Mouse (Mus musculus): ENCODE measurements around the gene Armc2. TPM values are rescaled to one million over a fixed set of nuclear protein-coding genes. Genes with fewer than 3 reads are reported as not detected.
A peak's percentile ranks its signal among the peaks of the same experiment; 100 is the strongest.

Armc2 gene
- polyA plus RNA-seq, 1 experiment from 2014 or later = 3.8 TPM

GRCm38 (mm10) chr10:42048648-42049047, 30.4 kb upstream of the Armc2 start:
- Histone ChIP-seq H3K4me1 (ENCODE audit: control insufficient read depth, insufficient read depth, low read length) (no peaks in the 10 kb centered on the region), H3K9me3 (ENCODE audit: control insufficient read depth, low read length) (no peaks in the 10 kb centered on the region), H3K36me3 (ENCODE audit: control insufficient read depth, insufficient read depth, low read length) (no peaks in the 10 kb centered on the region), H3K27ac (ENCODE audit: low read depth, low read length) (no peak overlapping the region), H3K9ac (ENCODE audit: low read length) (no peak overlapping the region), H3K4me3 (ENCODE audit: low read depth, low read length) (no peak overlapping the region), H3K27me3 (ENCODE audit: control insufficient read depth, insufficient read depth, low read length) (no peaks in the 10 kb centered on the region), H3K4me2 (no peak overlapping the region)
- 93% methylated on average over 8 of the region's 8 CpGs for WGBS
- ATAC-seq (ENCODE audit: low FRiP score) (no peak), DNase-seq (ENCODE audit: low spot score, missing footprints) (no peak)

- H3K4me2 ChIP-seq = no peak overlapping the region
- no peak overlapping the region for H3K4me3 ChIP-seq (ENCODE audit: low read depth, low read length)
- WGBS = 83% methylated on average over 10 of the region's 10 CpGs
- H3K9ac ChIP-seq (ENCODE audit: low read length) = no peak overlapping the region
- H3K9me3 ChIP-seq (ENCODE audit: control insufficient read depth, low read length) = no peaks in the 10 kb centered on the region
- no peaks in the 10 kb centered on the region for H3K4me1 ChIP-seq (ENCODE audit: control insufficient read depth, insufficient read depth, low read length)
- H3K27me3 ChIP-seq (ENCODE audit: control insufficient read depth, insufficient read depth, low read length) = no peaks in the 10 kb centered on the region
- no peak overlapping the region for H3K27ac ChIP-seq (ENCODE audit: low read depth, low read length)
- ATAC-seq (ENCODE audit: low FRiP score) (no peak), DNase-seq (ENCODE audit: low spot score, missing footprints) (peak; percentile 35)
- no peaks in the 10 kb centered on the region for H3K36me3 ChIP-seq (ENCODE audit: control insufficient read depth, insufficient read depth, low read length)
These were observed 26.3 kb upstream of the Armc2 start for GRCm38 (mm10) chr10:42044574-42044973.

GRCm38 (mm10) chr10:42043307-42043706, 25.1 kb upstream of the Armc2 start:
- 93% methylated on average over 3 of the region's 3 CpGs for WGBS

GRCm38 (mm10) chr10:42042881-42043280, 24.6 kb upstream of the Armc2 start:
- H3K9me3 ChIP-seq (ENCODE audit: control insufficient read depth, low read length) = no peaks in the 10 kb centered on the region
- ATAC-seq (ENCODE audit: low FRiP score) = no peak
- no peak overlapping the region for H3K9ac ChIP-seq (ENCODE audit: low read length)
- H3K27me3 ChIP-seq (ENCODE audit: control insufficient read depth, insufficient read depth, low read length) = no peaks in the 10 kb centered on the region
- no peak overlapping the region for H3K27ac ChIP-seq (ENCODE audit: low read depth, low read length)
- H3K36me3 ChIP-seq (ENCODE audit: control insufficient read depth, insufficient read depth, low read length) = no peaks in the 10 kb centered on the region
- no peak overlapping the region for H3K4me3 ChIP-seq (ENCODE audit: low read depth, low read length)
- DNase-seq (ENCODE audit: low spot score, missing footprints) = peak; percentile 44
- no peak overlapping the region for H3K4me2 ChIP-seq
- no peaks in the 10 kb centered on the region for H3K4me1 ChIP-seq (ENCODE audit: control insufficient read depth, insufficient read depth, low read length)
- 83% methylated on average over 1 of the region's 1 CpGs for WGBS

More at GRCm38 (mm10) chr10:42043307-42043706, 25.1 kb upstream of the Armc2 start:
- peak; percentile 76 for DNase-seq (ENCODE audit: low spot score, missing footprints)
- no peak overlapping the region for H3K4me2 ChIP-seq
- no peak overlapping the region for H3K9ac ChIP-seq (ENCODE audit: low read length)
- ATAC-seq (ENCODE audit: low FRiP score) = no peak
- no peak overlapping the region for H3K27ac ChIP-seq (ENCODE audit: low read depth, low read length)
- no peak overlapping the region for H3K4me3 ChIP-seq (ENCODE audit: low read depth, low read length)
- no peaks in the 10 kb centered on the region for H3K27me3 ChIP-seq (ENCODE audit: control insufficient read depth, insufficient read depth, low read length)
- no peaks in the 10 kb centered on the region for H3K9me3 ChIP-seq (ENCODE audit: control insufficient read depth, low read length)
- no peaks in the 10 kb centered on the region for H3K4me1 ChIP-seq (ENCODE audit: control insufficient read depth, insufficient read depth, low read length)
- no peaks in the 10 kb centered on the region for H3K36me3 ChIP-seq (ENCODE audit: control insufficient read depth, insufficient read depth, low read length)

GRCm38 (mm10) chr10:42042087-42042486, 23.8 kb upstream of the Armc2 start:
- no peaks in the 10 kb centered on the region for H3K27me3 ChIP-seq (ENCODE audit: control insufficient read depth, insufficient read depth, low read length)
- H3K27ac ChIP-seq (ENCODE audit: low read depth, low read length) = no peak overlapping the region
- H3K36me3 ChIP-seq (ENCODE audit: control insufficient read depth, insufficient read depth, low read length) = no peaks in the 10 kb centered on the region
- no peaks in the 10 kb centered on the region for H3K9me3 ChIP-seq (ENCODE audit: control insufficient read depth, low read length)
- no peak overlapping the region for H3K9ac ChIP-seq (ENCODE audit: low read length)
- H3K4me1 ChIP-seq (ENCODE audit: control insufficient read depth, insufficient read depth, low read length) = no peaks in the 10 kb centered on the region
- no peak overlapping the region for H3K4me3 ChIP-seq (ENCODE audit: low read depth, low read length)
- 72% methylated on average over 7 of the region's 7 CpGs for WGBS
- peak; percentile 67 for DNase-seq (ENCODE audit: low spot score, missing footprints)
- H3K4me2 ChIP-seq = no peak overlapping the region
- no peak for ATAC-seq (ENCODE audit: low FRiP score)

GRCm38 (mm10) chr10:42038571-42038970, 20.3 kb upstream of the Armc2 start:
- no peaks in the 10 kb centered on the region for H3K4me1 ChIP-seq (ENCODE audit: control insufficient read depth, insufficient read depth, low read length)
- 64% methylated on average over 10 of the region's 10 CpGs for WGBS
- H3K9me3 ChIP-seq (ENCODE audit: control insufficient read depth, low read length) = no peaks in the 10 kb centered on the region
- no peak overlapping the region for H3K4me3 ChIP-seq (ENCODE audit: low read depth, low read length)
- H3K9ac ChIP-seq (ENCODE audit: low read length) = no peak overlapping the region
- no peak overlapping the region for H3K27ac ChIP-seq (ENCODE audit: low read depth, low read length)
- H3K27me3 ChIP-seq (ENCODE audit: control insufficient read depth, insufficient read depth, low read length) = no peaks in the 10 kb centered on the region; the same call in 1 of the 2 replicates
- no peak for ATAC-seq (ENCODE audit: low FRiP score)
- DNase-seq (ENCODE audit: low spot score, missing footprints) = no peak
- no peak overlapping the region for H3K4me2 ChIP-seq
- H3K36me3 ChIP-seq (ENCODE audit: control insufficient read depth, insufficient read depth, low read length) = no peaks in the 10 kb centered on the region

GRCm38 (mm10) chr10:42037301-42037870, 19.1 kb upstream of the Armc2 start:
- Histone ChIP-seq H3K27me3 (ENCODE audit: control insufficient read depth, insufficient read depth, low read length) (no peaks in the 10 kb centered on the region; the same call in 1 of the 2 replicates), H3K9me3 (ENCODE audit: control insufficient read depth, low read length) (no peaks in the 10 kb centered on the region), H3K4me2 (no peak overlapping the region), H3K27ac (ENCODE audit: low read depth, low read length) (no peak overlapping the region), H3K4me3 (ENCODE audit: low read depth, low read length) (no peak overlapping the region), H3K4me1 (ENCODE audit: control insufficient read depth, insufficient read depth, low read length) (no peaks in the 10 kb centered on the region), H3K9ac (ENCODE audit: low read length) (no peak overlapping the region), H3K36me3 (ENCODE audit: control insufficient read depth, insufficient read depth, low read length) (no peaks in the 10 kb centered on the region)
- DNase-seq (ENCODE audit: low spot score, missing footprints) (peak; percentile 83), ATAC-seq (ENCODE audit: low FRiP score) (no peak)
- WGBS = 57% methylated on average over 7 of the region's 7 CpGs

- DNase-seq (ENCODE audit: low spot score, missing footprints) (peak; percentile 62), ATAC-seq (ENCODE audit: low FRiP score) (no peak)
- Histone ChIP-seq H3K9me3 (ENCODE audit: control insufficient read depth, low read length) (no peaks in the 10 kb centered on the region), H3K36me3 (ENCODE audit: control insufficient read depth, insufficient read depth, low read length) (no peaks in the 10 kb centered on the region), H3K27me3 (ENCODE audit: control insufficient read depth, insufficient read depth, low read length) (no peaks in the 10 kb centered on the region; the same call in 1 of the 2 replicates), H3K4me1 (ENCODE audit: control insufficient read depth, insufficient read depth, low read length) (no peaks in the 10 kb centered on the region), H3K4me2 (no peak overlapping the region), H3K27ac (ENCODE audit: low read depth, low read length) (no peak overlapping the region), H3K9ac (ENCODE audit: low read length) (no peak overlapping the region), H3K4me3 (ENCODE audit: low read depth, low read length) (no peak overlapping the region)
- 74% methylated on average over 4 of the region's 4 CpGs for WGBS
These were observed 18.6 kb upstream of the Armc2 start for GRCm38 (mm10) chr10:42036846-42037245.

- Histone ChIP-seq H3K4me2 (no peak overlapping the region), H3K27ac (ENCODE audit: low read depth, low read length) (no peak overlapping the region), H3K9me3 (ENCODE audit: control insufficient read depth, low read length) (no peaks in the 10 kb centered on the region), H3K9ac (ENCODE audit: low read length) (no peak overlapping the region), H3K36me3 (ENCODE audit: control insufficient read depth, insufficient read depth, low read length) (no peaks in the 10 kb centered on the region), H3K4me3 (ENCODE audit: low read depth, low read length) (no peak overlapping the region), H3K4me1 (ENCODE audit: control insufficient read depth, insufficient read depth, low read length) (no peaks in the 10 kb centered on the region), H3K27me3 (ENCODE audit: control insufficient read depth, insufficient read depth, low read length) (no peaks in the 10 kb centered on the region; the same call in 1 of the 2 replicates)
- ATAC-seq (ENCODE audit: low FRiP score) (no peak), DNase-seq (ENCODE audit: low spot score, missing footprints) (no peak)
- 60% methylated on average over 3 of the region's 3 CpGs for WGBS
These were observed 15.3 kb upstream of the Armc2 start for GRCm38 (mm10) chr10:42033571-42033970.
